Mouse (Mus musculus): Measurements from ENCODE around the gene Speer4f2. TPM values are rescaled to one million over a fixed set of nuclear protein-coding genes. Genes with fewer than 3 reads are reported as not detected.
"Not testable (repeated sequence)": the region's sequence is repeated elsewhere in the genome, so short reads cannot be mapped to it uniquely, and the experiment has no call there.

The Speer4f2 gene
- total RNA-seq (2021) (not detected), polyA plus RNA-seq (2012; rRNA removed) (not detected in 2 replicates)
- long read RNA-seq: 0 reads

DNA sequence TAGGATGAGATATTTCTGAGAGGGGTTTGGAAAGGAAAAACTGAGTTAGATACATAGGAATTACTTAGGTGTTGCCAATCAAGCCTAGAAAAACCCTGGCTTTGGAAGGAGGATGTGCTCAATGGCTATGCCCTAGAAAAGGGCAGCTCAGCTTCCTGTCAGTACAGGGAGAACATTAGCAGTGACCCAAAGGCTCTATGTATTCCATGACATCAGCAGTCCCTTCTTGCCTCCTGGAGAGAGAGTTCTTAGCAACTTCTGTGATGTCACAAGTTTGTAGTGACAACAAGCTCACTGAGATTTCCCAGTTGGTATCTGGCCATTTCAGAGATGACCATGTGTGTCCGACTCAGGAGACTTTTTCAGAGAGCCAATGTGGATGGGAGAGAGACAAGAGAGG lies at the start of gene Speer4f2:
Gene Speer4f2, plus strand, starts transcription at position 301 of the 400 bp plus-strand sequence.
- H3K4me1 ChIP-seq (ENCODE audit: control insufficient read depth, insufficient read depth, low read length); H3K79me2 ChIP-seq (replicated peaks; ENCODE audit: control insufficient read depth, insufficient read depth, low read length); H3K27ac ChIP-seq; H3K27me3 ChIP-seq (ENCODE audit: control insufficient read depth, insufficient read depth, low read length); intact Hi-C loops (cut with DNase I); H3K36me3 ChIP-seq (ENCODE audit: control insufficient read depth, insufficient read depth, low read length); DNase-seq; H3K9ac ChIP-seq (ENCODE audit: low read depth, low read length); H3K4me3 ChIP-seq: not testable (repeated sequence)
- WGBS: 89% methylated on average over 1 of the region's 1 CpGs

DNA sequence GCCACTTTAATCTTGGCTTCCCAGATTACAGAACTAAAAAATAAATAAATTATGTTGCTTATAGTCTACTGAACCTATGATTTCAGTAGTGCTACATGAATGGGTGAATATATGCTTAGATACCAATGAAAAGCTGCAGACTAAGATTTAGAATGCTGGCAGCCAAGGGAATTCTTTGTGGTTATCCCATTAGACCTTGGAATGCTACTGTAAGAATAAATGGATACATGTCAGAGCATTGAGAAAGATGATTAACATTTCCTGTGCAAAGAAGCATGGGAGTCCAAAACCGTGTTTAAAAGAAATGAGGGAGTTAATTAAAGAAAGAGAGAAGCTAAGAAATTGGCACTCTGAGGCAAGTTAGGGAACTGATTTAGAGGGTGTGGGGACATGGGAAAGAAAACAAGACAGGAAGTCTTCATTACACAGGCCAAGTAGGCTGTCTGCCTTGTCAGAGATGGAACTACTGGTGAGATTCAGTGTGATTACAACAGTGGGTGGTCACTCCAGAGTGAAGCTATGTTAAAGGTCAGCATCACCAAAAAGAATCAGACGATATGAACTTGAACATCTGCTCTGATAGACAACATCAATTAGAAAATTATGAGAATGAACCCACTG lies 43.9 kb upstream of the Speer4f2 start:
- no peak for DNase-seq
- Histone ChIP-seq H3K9ac (ENCODE audit: low read depth, low read length) (no peak overlapping the region), H3K27ac (no peak overlapping the region), H3K4me1 (ENCODE audit: control insufficient read depth, insufficient read depth, low read length) (no peaks in the 10 kb centered on the region), H3K36me3 (ENCODE audit: control insufficient read depth, insufficient read depth, low read length) (no peaks in the 10 kb centered on the region), H3K4me3 (no peak overlapping the region), H3K27me3 (ENCODE audit: control insufficient read depth, insufficient read depth, low read length) (no peaks in the 10 kb centered on the region), H3K79me2 (replicated peaks; ENCODE audit: control insufficient read depth, insufficient read depth, low read length) (no peaks in the 10 kb centered on the region)
- TF ChIP-seq POLR2A (IDR thresholded peaks at IDR 0.05; ENCODE audit: insufficient read depth, low read depth, low read length) (no peak), EP300 (IDR thresholded peaks at IDR 0.05; ENCODE audit: insufficient read depth, low read depth, low read length) (no peak), CTCF (IDR thresholded peaks at IDR 0.05) (no peak)
- 45% methylated on average over 2 of the region's 2 CpGs for WGBS
- intact Hi-C loops (cut with DNase I): no loop called here

DNA sequence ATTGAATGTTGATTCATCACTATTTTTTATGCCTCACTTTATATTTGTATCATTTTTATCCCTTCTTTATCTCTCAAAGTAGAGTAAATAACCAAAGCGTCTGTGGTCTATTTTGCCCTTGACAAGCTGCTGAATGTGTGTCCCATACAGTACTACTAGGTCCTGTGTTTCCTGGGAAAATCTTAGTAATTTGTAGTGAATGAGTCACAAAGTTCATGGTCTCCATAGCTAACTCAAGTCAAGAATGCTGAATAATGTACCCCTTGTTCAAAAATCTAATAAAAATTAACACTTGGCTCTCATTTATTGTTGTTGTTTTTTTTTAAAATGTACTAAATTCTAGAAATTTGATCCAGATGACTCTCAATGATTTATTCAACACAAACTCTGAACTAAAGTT lies 38.1 kb upstream of the Speer4f2 start:
- H3K27ac ChIP-seq: no peak overlapping the region
- no peaks in the 10 kb centered on the region for H3K4me1 ChIP-seq (ENCODE audit: control insufficient read depth, insufficient read depth, low read length)
- TF ChIP-seq POLR2A (IDR thresholded peaks at IDR 0.05; ENCODE audit: insufficient read depth, low read depth, low read length) (no peak), CTCF (IDR thresholded peaks at IDR 0.05) (no peak), EP300 (IDR thresholded peaks at IDR 0.05; ENCODE audit: insufficient read depth, low read depth, low read length) (no peak)
- H3K79me2 ChIP-seq (replicated peaks; ENCODE audit: control insufficient read depth, insufficient read depth, low read length): no peaks in the 10 kb centered on the region
- no peaks in the 10 kb centered on the region for H3K27me3 ChIP-seq (ENCODE audit: control insufficient read depth, insufficient read depth, low read length)
- DNase-seq: no peak
- intact Hi-C loops (cut with DNase I): no loop called here
- H3K36me3 ChIP-seq (ENCODE audit: control insufficient read depth, insufficient read depth, low read length): no peaks in the 10 kb centered on the region
- WGBS: 73% methylated on average over 1 of the region's 1 CpGs
- H3K9ac ChIP-seq (ENCODE audit: low read depth, low read length): no peak overlapping the region
- H3K4me3 ChIP-seq: no peak overlapping the region

DNA sequence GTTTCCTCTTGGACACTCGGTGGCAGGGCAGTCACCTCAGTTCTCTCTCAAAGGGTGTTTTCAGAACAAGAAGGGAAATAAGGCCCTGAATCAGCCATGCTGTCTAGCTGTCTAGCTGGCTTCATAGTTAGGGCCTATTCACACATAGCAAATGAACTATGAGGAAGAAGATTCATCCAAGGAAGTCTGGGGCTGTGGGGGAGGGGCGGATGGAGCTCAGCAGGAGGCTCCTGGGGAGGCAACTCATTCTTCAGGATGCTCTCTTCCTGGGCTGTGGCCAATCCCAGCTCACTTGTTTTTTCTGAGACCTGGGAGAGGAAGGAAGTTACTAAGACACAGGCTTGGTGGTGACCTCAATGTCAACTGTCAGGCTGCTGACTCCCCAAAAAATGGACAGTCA lies 27.2 kb upstream of the Speer4f2 start:
- H3K36me3 ChIP-seq (ENCODE audit: control insufficient read depth, insufficient read depth, low read length); DNase-seq; H3K9ac ChIP-seq (ENCODE audit: low read depth, low read length); H3K79me2 ChIP-seq (replicated peaks; ENCODE audit: control insufficient read depth, insufficient read depth, low read length); H3K4me1 ChIP-seq (ENCODE audit: control insufficient read depth, insufficient read depth, low read length); intact Hi-C loops (cut with DNase I); H3K27ac ChIP-seq; H3K4me3 ChIP-seq; H3K27me3 ChIP-seq (ENCODE audit: control insufficient read depth, insufficient read depth, low read length): not testable (repeated sequence)
- 54% methylated on average over 2 of the region's 2 CpGs for WGBS

DNA sequence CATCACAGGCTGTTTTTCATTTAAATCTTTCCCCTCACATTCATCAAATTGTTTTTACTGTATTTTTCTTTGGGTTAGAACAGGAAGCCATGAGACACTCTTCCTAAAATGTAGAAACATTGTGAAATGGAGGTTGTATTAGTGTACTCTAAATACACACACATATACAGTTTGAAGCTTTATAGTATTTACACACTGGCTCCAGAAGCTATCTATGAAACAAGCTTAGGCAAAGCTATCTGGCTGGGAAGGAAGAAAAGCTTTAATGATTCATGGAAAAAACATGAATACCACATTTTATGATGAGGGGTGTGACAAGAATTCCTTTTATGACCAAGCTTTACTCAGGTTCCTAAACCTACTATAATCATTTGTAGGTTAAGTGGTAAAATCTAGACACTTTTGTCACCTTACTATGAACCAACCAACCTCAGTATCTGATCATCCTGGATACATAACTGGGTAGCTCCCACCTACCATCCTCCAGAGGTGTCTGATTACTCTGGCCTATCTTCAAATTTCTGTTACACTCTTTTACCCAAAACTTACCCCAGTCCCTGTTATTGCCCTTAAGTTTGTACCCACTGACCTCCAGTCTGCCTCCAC lies 13.5 kb upstream of the Speer4f2 start:
- no peaks in the 10 kb centered on the region for H3K4me1 ChIP-seq (ENCODE audit: control insufficient read depth, insufficient read depth, low read length)
- no peak overlapping the region for H3K9ac ChIP-seq (ENCODE audit: low read depth, low read length)
- no peaks in the 10 kb centered on the region for H3K36me3 ChIP-seq (ENCODE audit: control insufficient read depth, insufficient read depth, low read length)
- DNase-seq: no peak
- no peak overlapping the region for H3K4me3 ChIP-seq
- intact Hi-C loops (cut with DNase I): no loop called here
- TF ChIP-seq POLR2A (IDR thresholded peaks at IDR 0.05; ENCODE audit: insufficient read depth, low read depth, low read length) (no peak), EP300 (IDR thresholded peaks at IDR 0.05; ENCODE audit: insufficient read depth, low read depth, low read length) (no peak)
- no peaks in the 10 kb centered on the region for H3K79me2 ChIP-seq (replicated peaks; ENCODE audit: control insufficient read depth, insufficient read depth, low read length)
- no peak overlapping the region for H3K27ac ChIP-seq
- H3K27me3 ChIP-seq (ENCODE audit: control insufficient read depth, insufficient read depth, low read length): no peaks in the 10 kb centered on the region

DNA sequence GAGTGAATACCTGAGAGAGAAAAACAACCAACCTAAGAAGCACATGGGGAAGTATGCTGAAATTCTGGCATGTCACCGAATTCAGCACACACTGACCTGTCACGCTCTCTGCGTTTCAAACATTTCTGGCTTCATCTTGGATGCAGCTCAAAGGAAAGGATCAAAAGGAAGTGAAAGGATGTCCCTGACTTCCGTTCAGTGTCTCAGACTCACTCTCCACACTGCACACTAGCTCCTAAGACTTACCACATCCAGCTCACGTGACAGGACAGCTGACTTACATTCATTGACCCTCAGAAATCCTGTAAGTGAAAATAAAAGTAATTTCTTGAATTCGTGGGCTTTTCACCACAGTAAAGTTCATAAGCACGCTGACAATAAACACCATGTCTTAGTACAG lies 16.9 kb downstream of the Speer4f2 start:
- intact Hi-C loops (cut with DNase I): no loop called here
- Histone ChIP-seq H3K36me3 (ENCODE audit: control insufficient read depth, insufficient read depth, low read length) (no peaks in the 10 kb centered on the region), H3K79me2 (replicated peaks; ENCODE audit: control insufficient read depth, insufficient read depth, low read length) (no peaks in the 10 kb centered on the region), H3K9ac (ENCODE audit: low read depth, low read length) (no peak overlapping the region), H3K27ac (no peak overlapping the region), H3K27me3 (ENCODE audit: control insufficient read depth, insufficient read depth, low read length) (no peaks in the 10 kb centered on the region), H3K4me1 (ENCODE audit: control insufficient read depth, insufficient read depth, low read length) (no peaks in the 10 kb centered on the region), H3K4me3 (no peak overlapping the region)
- no peak for DNase-seq
- TF ChIP-seq EP300 (IDR thresholded peaks at IDR 0.05; ENCODE audit: insufficient read depth, low read depth, low read length): no peak
- 67% methylated on average over 7 of the region's 7 CpGs for WGBS

All from heart, adult 2 months (tissue).